Mouse (Mus musculus) adrenal gland, postnatal 36 days (tissue): ENCODE data around the gene Spib. TPM values are rescaled to one million over a fixed set of nuclear protein-coding genes. Genes with fewer than 3 reads are reported as not detected.

Experiments used
- DNase-seq, 2 experiments: peaks; one replicate each; pipeline ENCODE4 v3.0.0; 2021; ENCODE audit warnings: mixed read lengths in 1 of 2
- total RNA-seq, 2 experiments: library from RNA; stranded (reverse); gene quantifications; 2 replicates each; pipeline ENCODE4 v1.2.3; 2021

Gene Spib
- total RNA-seq, 2 experiments from 2014 or later, result 0.30 to 0.49 TPM

DNA sequence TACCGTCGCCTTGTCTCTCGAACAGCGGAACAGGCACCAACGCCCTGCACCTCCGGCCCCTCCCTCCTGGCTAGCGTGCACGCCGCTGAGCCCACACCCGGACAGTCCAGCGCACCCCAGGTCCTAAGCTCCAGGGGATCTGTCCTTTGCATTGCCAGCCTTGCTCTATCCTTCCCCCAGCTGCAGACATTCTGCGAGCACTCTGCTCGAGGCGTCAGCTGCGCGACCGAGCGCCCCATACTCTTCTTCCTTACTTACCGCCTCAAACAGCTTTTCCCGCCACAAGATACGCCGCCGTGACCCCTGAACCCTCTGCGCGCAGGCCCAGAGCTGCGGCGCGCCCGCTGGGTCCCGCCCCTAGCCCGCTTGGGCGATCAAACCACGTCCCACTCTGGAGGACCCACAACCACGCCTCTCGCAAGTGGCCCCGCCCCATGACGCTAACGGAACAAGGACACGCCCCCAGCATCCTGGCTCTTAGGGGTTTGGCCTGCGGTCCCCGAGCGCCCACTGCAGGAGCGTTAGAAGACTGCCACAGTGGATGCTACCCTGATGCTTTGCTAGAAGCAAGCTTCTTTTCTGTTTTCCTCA, 16.7 kb upstream of the Spib start, which contains the start of gene Pold1:
Gene Pold1 (minus strand): TSS at position 353 of the 591 bp plus-strand sequence.
- DNase-seq, result peak; percentile 100

DNA sequence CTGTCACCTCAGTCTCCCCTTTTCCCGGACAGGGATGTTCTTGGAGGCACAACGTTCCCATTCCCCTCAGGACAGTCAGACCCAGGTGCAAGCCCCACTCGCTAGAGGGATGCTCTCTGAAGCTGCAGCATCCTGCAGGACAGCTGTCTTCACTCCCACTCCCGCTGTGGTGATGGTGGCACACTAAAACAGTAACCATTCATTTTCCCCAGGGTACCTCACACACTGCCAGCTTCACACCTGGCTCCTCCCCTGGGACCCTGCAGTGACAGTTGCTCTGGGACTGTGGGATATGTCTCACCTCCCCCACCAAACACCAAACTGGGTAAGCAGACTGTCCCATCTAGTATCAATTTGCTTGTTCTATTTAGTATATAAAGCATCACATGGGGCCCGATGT, 15.9 kb upstream of the Spib start:
- no peak for DNase-seq

DNA sequence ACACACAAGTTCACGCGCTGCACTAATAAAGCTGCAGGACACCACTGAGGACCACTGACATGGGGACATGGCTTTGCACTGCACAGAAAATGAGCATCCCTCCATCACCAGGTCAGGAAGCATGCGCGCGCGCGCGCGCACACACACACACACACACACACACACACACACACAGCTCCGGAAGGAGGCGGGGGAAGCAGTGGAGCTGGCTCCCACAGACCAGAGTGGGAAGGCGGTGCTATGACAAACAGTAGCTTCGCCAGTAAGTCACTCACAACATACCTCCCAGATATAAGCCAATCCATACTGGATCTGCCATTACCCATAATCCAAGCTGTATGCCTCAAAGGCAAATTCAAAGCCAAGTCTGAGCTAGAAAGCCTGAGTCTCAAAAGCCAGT, 15.2 kb upstream of the Spib start:
- no peak for DNase-seq

DNA sequence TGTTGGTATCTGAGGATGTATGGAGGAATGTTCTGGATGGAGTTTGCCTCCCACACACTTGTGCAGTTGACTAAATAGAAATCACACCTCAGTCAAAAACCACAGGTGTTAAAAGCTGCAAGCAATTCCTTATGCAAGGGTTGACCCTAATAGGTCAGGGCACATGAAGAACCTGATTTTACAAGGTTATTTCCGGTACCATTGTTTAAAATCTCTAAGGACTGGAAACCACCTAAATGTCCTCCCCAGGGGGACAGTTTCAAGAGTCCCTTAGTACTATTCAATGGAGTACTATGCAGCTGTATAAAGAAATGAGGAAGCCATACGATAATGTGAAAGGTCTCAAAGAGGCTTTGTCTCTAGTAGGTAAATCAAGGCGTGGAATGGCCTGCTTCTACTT, 14.4 kb upstream of the Spib start:
- no peak for DNase-seq

DNA sequence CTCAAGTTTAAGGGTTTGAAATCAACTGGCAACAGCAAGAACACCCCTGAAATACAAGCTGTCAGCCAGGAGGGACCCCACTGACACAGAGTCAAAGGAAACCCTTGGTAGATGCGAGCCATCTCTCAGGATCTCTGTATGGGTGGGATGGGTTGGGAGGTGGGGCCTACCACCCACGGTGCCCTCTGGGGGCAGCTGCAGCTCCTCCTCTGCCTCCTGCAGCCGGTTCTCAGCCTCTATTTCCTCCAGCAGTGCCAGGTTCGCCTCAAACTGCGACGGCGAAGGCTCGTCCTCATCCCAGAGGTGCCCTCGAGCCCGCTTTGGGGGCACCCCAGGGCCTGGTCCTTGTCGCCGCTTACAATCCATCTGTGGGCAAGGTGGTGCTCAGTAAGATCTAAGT, 11.2 kb upstream of the Spib start:
- DNase-seq, result no peak

DNA sequence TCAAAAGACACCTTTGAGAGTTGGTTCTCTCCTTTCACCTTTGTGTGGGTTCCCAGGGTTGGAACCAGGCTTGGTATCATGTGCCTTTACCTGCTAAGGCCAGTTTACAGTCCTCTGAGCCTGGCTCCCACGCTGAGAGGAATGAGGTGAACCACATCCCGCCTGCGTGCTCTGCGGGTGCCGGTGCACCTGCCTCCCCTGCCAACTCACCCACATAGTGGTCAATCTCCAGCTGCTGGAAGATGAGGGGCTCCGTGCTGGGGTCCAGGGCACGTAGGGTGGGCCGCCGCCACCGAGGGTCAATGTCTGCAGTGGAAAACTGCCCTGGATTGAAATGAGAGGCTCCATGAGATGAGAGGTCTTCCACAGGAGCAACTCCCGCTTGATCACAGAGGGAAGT, 10.7 kb upstream of the Spib start:
- DNase-seq, result no peak

DNA sequence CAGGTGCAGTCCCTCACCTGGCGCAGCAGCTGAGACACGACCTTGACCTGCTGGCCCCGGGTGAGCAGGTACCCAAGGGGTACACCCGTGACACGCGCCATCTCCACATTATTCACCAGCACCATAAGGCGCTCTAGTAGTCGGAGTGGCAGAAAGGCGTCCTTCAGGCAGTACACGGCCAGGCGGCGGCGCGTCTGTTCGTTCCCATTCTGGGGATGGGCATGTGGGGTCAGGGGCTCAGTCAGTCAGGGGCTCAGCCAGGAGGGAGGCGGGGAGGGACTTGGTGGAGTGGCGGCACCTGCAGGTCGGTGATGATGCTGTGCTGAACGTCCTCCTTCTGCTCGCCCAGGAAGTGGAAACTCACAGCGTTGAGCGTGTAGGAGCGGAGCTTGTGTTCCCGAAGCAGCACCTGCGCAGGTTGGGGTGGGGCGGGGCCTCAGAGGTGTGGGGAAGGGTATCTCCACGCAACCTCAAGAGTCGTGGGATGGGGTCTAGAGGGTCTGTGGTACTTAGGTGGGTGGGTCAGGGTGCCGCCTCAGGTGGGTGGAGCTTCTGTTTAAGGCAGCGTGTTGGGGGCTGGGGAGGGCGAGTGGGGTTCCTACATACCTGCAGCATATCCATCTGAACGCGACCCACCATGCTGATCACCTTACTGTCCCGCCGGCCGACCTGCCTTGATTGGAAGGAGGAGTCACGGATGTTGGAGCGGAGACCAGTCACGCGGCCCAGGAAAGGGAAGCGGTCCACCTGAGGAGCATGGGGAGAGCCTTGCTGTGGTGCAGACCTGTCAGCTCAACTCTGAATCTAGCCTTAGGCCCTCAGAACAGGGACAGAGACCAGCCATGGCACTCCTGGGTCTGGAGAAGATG, 7.1 kb upstream of the Spib start:
- DNase-seq, result no peak

DNA sequence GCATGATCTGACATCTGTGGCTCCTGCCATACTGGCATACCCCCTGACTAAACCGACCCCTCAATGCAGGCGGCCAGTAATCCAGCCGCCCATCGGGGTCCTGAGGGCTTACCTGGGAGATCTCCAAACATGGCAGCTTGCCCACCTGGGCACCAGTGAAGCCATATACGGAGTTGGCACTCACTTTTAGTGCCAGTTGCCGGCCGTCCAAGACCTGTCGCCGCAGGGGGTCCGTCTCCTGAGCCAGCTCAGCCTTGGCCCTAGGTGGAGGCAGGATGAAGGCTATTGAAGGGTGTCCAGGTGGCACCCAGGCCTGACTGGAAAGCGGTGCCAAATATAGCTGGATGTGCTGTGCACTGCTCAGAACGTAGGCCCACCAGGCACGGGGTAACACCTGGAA, 5.6 kb upstream of the Spib start:
- DNase-seq, result no peak

DNA sequence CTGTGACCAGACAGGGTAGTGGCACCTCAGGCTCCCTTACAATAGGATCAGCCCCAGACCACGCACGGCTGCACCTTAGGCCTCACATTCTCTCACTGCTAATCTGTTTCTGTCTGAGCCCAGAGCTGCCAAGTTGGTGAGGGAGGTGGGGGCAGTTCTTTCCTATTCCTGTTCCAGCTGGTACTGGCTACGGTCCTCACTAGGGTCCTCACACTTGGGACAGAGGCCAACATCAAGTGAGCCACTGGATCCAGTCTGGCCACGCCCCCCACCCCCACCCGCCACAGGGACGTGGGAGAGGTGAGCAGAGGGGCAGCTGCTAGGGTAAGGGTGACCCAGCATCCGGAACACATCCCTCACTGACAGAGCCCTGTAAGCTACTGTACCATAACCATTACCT, 5.1 kb upstream of the Spib start:
- DNase-seq, result no peak

DNA sequence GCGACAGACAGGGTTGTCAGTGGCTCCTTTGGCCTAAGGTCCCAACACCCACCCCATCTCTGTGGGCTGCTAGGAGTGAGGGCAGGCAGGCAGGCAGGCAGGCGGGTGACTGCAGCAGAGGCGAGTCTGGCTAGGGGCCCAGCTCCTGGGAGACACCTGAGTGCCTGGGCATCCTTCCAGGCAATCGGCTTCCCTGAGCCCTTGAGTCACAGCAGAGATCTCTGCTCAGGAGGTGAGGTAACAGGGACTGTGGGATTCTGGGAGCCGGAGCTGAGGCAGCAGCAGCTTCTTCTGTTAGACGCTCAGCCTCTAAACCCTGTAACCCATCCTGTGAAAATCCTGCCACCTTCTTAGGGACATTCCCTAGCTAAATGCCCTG, 4.7 kb upstream of the Spib start:
- no peak for DNase-seq

DNA sequence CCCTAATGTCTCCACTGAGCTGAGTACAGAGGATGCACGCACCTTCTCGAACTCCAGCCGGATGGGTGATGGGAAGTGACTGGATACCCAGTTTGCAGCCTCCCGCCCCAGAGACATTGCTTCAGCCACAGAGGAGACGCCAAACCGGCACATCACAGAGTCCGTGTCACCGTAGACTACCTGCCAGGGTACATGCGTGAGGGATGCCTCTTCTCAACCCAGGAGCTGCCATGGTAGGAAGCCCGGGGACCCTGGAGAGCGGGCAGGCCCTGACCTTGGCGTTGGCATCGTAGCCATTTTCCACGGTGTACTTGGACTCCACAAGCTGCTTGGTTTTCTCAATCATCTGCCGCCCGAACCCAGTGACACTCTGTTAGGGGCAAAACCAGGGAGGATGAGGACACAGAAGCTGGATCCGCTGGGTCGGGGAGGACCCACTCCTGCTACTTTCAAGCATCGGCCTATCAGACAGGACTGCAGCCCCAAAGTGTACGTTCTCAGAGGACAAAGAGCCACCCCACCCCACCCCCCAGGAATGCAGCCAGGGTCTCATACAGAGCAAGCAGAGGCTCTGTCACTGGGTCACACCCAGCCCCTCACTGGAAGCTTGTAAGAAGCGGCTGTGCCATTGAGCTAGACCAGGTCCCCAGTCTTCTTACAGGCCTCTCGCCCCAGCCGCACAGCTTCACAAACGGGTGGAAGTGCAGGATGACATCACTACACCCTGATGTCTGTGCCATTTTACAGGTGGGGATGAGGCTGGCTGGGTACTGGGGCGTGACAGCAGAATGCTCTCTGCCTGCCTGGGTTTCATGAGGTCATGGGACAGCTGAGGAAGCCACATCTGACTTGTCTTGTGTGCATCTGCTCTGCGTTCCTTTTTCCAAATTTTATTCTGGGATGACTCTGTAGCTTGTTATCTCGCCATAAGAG, 4.1 kb upstream of the Spib start:
- no peak for DNase-seq

DNA sequence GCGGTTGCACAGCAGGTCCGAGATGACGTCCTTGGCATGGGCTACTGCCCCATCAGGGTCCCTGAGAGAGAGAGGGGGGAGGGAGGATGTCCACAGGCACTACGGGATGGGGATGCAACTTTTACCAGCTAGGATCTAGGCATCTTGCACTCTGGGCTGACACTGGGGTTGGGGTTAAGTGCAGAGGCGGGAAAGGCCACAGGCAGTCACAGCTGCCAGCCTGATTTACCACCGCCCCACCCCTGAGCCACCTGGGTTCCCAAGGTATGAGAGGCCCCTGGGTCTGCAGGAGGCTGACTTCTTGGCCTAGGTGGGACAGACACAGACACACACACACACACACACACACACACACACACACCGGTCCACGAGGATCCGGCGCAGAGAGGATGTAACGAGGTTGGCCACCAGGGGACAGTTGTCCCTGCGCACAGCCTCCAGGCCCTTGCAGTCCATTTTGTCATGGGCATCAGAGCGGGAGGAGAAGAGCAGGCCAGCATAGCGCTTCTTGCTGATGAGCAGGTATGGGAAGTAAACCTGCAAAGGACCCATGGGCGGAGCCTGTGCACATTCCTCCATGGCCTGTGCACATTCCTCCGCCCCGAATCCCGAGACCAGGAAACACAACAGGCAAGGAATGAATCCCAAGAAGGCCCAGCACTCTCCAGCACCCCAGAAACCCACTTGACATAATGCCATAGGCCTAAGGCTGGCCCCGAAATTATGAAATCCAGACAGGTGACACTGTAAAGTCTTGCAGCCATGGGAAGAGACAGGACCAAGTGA, 3.0 kb upstream of the Spib start:
- no peak for DNase-seq

DNA sequence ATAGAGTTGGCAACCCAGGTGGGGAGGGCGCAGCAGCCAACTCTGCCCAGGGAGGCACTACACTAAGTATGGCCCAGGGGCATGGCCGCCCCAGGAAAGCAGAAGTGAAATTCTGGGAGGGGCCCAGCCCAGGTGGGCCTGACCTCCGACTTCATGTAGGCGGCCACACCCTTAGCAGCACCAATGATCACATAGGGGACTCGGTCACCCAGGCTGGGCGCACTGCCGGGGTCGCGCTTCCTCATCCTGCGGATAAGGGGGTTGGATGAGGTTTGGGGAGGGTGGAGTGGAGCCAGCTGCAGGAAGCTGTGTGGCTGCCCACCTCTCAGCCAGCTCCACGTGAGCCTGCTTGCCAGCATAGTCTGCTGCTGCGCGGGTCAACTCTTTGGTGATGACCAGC, 2.4 kb upstream of the Spib start:
- DNase-seq, result no peak

DNA sequence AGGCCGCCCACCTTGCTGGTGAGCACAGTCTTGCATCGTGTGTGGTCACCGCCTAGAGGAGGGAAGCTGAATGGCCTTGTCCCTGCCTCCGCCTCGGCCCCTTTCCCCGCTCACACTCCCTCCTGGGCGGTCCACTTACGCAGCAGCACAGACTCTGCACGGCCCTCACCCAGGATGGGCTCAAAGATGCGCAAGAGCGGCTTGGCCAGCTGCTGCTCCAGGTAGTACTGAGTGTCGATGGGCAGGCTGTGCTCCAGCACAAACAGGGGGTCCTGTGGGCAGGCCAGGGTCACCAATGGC, 1.8 kb upstream of the Spib start:
- DNase-seq, result no peak

DNA sequence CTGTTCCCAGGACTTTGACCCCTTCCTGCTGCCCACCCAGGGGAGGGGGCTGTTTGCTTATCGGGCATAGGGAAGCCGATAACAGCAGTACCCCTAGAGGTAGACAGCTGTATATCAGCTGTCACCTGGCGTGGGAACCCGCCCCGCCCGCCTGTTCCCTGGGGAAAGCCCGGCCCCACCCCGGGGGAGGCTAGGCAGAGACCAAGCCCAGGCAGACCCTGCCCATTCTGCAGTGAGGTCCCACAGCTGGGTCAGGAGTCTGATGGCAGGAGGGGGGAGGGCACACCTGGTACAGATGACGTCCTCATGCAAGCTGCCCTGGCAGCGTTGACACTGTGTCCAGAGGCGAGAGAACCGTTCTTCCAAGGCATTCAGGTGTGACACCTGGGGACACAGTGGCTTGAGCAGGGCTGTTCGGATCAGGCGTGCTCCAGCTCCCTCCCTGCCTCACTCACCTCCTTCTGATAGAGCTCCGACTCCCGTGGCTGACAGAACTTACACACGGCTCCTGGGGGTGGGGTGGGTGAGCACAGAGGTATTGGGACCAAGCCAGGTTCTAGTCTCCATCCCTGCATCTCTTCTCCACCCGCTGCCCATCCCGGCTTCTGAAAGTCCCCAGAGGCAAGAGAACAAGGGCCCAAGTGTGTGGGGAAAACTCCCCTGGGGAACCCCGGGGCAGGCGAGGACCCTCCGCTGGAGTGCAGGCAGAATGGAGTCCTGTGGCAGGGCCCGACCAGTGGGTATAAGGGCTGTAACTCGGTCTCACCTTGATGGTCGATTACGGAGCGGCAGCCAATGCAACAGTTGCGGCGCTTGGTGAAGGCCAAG, 1.3 kb upstream of the Spib start:
- DNase-seq, result no peak

DNA sequence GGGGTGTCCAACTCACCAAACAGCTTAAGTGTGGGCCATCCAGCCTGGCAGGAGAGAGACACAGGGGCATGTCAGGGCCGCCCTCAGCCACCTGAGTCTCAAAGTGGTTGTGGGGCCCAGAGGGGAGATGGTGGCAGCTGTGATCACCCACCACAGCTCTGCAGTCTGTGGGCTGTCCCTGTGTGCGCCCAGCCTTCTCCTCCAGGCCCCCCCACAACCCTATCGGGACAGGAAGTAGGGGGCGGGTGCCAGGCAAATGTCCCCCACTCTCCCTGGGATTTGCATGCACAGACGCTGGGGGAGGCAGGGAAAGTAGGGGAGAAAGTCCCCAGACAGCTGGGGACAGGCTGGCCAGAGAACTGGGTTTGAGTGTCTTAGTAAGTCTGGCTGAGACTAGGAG, 664 bp downstream of the Spib start:
- DNase-seq, result no peak

DNA sequence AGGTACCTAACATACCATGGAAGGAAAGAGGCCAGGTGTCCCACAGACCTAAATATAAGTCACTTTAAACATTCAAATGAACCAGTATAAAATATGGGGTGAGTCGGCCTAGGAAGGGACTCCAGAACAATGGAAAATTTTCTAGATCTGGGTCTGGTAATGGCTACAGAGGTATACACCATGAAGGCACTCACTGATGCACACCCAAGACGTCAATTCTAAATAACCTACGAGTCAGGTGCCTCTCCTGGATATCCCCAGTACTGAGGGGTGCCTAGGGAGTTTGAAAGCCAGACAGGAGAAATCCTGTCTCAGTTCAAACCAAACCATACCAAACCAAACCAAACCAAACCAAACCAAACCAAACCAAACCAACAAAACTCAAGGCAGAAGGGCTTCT, 1.4 kb downstream of the Spib start:
- DNase-seq, result no peak

DNA sequence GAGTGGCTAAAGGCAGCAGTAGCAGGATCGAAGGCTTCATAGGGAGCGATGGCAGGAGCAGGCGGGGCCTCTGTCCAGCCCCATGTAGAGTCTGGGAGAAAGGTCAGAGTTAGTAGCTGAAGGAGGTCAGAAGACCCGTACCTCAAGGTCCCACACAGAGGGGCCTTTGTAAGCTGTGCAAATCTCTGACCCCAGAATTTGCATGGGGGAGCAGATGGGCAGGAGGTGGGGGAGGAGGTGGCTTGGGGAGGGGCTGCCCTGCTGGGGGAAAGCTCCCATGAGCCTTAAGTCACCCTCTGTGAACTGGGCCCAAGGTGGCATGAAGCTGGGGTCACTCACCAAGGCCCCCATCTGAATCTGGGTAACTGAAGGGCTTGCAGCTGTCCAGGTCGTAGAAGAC, 2.4 kb downstream of the Spib start:
- DNase-seq, result no peak

DNA sequence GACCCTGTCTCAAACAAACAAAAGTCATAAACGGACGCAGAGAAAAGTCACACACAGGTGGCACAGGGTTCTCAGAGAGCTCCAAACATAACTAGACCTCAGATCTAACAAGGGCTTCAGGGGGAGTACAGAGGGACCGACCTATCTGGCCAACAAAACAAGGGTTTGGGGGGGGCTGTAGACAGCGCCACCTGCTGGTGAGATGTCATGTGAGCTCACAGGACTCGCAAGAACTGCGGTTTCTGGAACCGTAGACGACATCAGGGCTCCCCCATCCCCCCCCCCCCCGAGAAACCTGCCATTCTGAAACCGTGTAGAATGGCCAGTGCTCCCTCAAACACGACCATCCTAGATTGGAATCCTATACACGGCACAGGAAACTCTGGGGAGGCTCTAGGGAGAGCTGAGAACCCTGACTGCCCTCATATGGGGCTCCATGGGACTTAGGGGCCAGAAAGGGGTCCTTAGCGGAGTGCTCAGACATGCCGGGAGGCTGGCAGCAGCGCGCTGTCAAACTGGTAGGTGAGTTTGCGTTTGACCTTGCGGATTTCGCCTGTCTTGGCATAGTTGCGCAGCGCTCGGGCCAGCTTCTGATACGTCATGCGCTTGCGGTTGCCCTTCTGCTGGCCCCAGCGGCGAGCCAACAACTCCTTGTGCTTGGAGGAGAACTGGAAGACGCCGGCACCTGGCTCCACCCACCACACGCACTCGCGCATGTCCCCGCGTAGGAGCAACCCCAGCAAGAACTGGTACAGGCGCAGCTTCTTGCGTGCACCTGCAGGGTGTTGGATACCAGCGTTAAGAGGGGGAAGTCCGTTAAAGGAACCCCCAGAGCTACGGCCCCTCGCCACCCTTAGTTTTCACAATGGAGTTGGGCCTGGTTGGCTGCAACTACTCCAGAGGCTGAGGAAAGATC, 4.1 kb downstream of the Spib start:
- DNase-seq, result peak; percentile 81 to 82
